Mouse (Mus musculus): ENCODE results near the gene Senp5.

Gene Senp5

GRCm38 (mm10) chr16:31938856-31939255, 64.2 kb downstream of the Senp5 start:
- no peak for DNase-seq

GRCm38 (mm10) chr16:31936568-31936967, 66.5 kb downstream of the Senp5 start:
- no peak for DNase-seq

- DNase-seq = peak; percentile 49
Observed at GRCm38 (mm10) chr16:31935091-31935979, 67.8 kb downstream of the Senp5 start.

- DNase-seq = no peak
Observed at GRCm38 (mm10) chr16:31934550-31935010, 68.5 kb downstream of the Senp5 start.

GRCm38 (mm10) chr16:31933751-31934549, 69.1 kb downstream of the Senp5 start, which contains the start of gene Pigz:
Gene Pigz, plus strand, starts transcription at chr16:31933851.
- peak; percentile 34 for DNase-seq

- peak; percentile 96 for DNase-seq
Observed at GRCm38 (mm10) chr16:31932840-31933697, 70.0 kb downstream of the Senp5 start.

GRCm38 (mm10) chr16:31932255-31932654, 70.8 kb downstream of the Senp5 start:
- DNase-seq = no peak

- no peak for DNase-seq
Observed at GRCm38 (mm10) chr16:31931330-31931729, 71.8 kb downstream of the Senp5 start.

- no peak for DNase-seq
Observed at GRCm38 (mm10) chr16:31927412-31927811, 75.7 kb downstream of the Senp5 start.

- DNase-seq = no peak
Observed at GRCm38 (mm10) chr16:31926547-31927182, 76.4 kb downstream of the Senp5 start.

GRCm38 (mm10) chr16:31926091-31926490, 77.0 kb downstream of the Senp5 start:
- DNase-seq = no peak

GRCm38 (mm10) chr16:31924368-31924767, 78.7 kb downstream of the Senp5 start:
- no peak for DNase-seq

- peak; percentile 90 for DNase-seq
Observed at GRCm38 (mm10) chr16:31918248-31918724, 84.8 kb downstream of the Senp5 start.

- DNase-seq = no peak
Observed at GRCm38 (mm10) chr16:31917776-31918175, 85.3 kb downstream of the Senp5 start.

GRCm38 (mm10) chr16:31910281-31910847, 92.7 kb downstream of the Senp5 start:
- DNase-seq = no peak

Data from embryo, embryonic 11 days (tissue).